Mouse (Mus musculus) heart, adult 2 months (tissue): ENCODE data around the gene Yod1. TPM values are rescaled to one million over a fixed set of nuclear protein-coding genes. Genes with fewer than 3 reads are reported as not detected.

Source experiments
- DNase-seq, 2 experiments: peaks; one replicate each; pipeline ENCODE4 v3.0.0; 2021
- H3K27ac ChIP-seq: fragments of 200-600 bp; 2 replicates; pipeline ENCODE4 v1.8.1; 2022
- H3K27me3 ChIP-seq: fragments of 200-500 bp; 2 replicates; pipeline ENCODE4 v1.6.1; 2012; ENCODE audit warnings: mild to moderate bottlenecking, low read length, inconsistent platforms, mixed read lengths; ENCODE audit not compliant: control insufficient read depth, insufficient read depth
- H3K36me3 ChIP-seq: fragments of 200-500 bp; 2 replicates; pipeline ENCODE4 v1.6.1; 2012; ENCODE audit warnings: low read length, inconsistent platforms; ENCODE audit not compliant: control insufficient read depth, insufficient read depth
- H3K4me1 ChIP-seq: fragments of 200-500 bp; 2 replicates; pipeline ENCODE4 v1.6.1; 2011; ENCODE audit warnings: low read length; ENCODE audit not compliant: control insufficient read depth, insufficient read depth
- H3K4me3 ChIP-seq: fragments of 200-600 bp; 2 replicates; pipeline ENCODE4 v1.8.1; 2022
- H3K79me2 ChIP-seq: fragments of 200-500 bp; replicated peaks from 2 replicates; pipeline ENCODE4 v1.6.1; 2012; ENCODE audit warnings: mild to moderate bottlenecking, inconsistent platforms, low read length, moderate library complexity, mixed read lengths; ENCODE audit not compliant: control insufficient read depth, insufficient read depth
- H3K9ac ChIP-seq: fragments of 200-500 bp; 2 replicates; pipeline ENCODE4 v1.6.1; 2012; ENCODE audit warnings: low read depth, mild to moderate bottlenecking, control low read depth, inconsistent platforms, low read length, mixed read lengths
- CTCF ChIP-seq: fragments of 200-600 bp; IDR thresholded peaks from 2 replicates; pipeline ENCODE4 v1.8.1; 2022; ENCODE audit warnings: antibody characterized with exemption, mild to moderate bottlenecking, moderate library complexity
- EP300 ChIP-seq: fragments of 200-500 bp; IDR thresholded peaks from 2 replicates; pipeline ENCODE4 v1.6.1; 2011; ENCODE audit warnings: low read depth, low read length, control low read depth; ENCODE audit not compliant: insufficient read depth
- POLR2A ChIP-seq: fragments of 200-500 bp; IDR thresholded peaks from 2 replicates; pipeline ENCODE4 v1.6.1; 2011; ENCODE audit warnings: mild to moderate bottlenecking, low read depth, low read length, control low read depth; ENCODE audit not compliant: insufficient read depth
- WGBS: fragments of 180-500 bp; shearing (Covaris S2); methylation state at CpG from one replicate; pipeline ENCODE4 v1.1.7; 2018; 5-methylcytosine and 5-hydroxymethylcytosine counted together
- intact Hi-C: fragments of 180-260 bp; cut with DNase I; formaldehyde crosslinking; loops from one replicate; pipeline ENCODE4 v1.15.1; 2025
- polyA plus RNA-seq: library from polyadenylated mRNA; depleted of rRNA; stranded (reverse); fragments of >200 nt; gene quantifications from 2 replicates; pipeline ENCODE4 v1.2.3, GENCODE M21; 2012
- total RNA-seq, 2 experiments: library from RNA; stranded (reverse); gene quantifications; 2 replicates each; pipeline ENCODE4 v1.2.3; 2021

Yod1 gene
- total and polyA plus RNA-seq, 3 experiments, result 1.2 to 4.9 (median 3.7) TPM

DNA sequence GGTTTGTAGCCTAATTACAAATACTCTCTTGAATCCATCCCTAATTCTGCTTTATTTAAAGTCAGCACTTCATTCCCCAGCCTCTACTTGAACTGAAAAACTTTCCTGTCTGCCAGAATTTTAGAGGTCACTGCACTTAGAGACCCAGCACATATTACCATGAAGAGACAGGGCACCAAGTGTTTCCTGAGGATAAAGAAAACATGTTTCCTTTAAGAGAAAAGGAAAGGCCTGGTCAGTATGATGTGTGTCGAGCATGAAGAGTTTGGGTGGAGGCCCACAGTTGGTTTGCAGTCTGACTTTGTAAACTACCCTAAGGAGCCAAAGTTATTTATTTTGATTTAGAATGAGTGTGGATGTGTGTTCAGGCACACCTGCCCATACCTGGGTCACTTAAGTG is 10.9 kb downstream of the Yod1 start:
- Histone ChIP-seq H3K4me3 (no peak overlapping the region), H3K27me3 (no peaks in the 10 kb centered on the region), H3K36me3 (peaks cover 3% of the 10 kb centered on the region; the same call in 1 of the 2 replicates), H3K79me2 (no peaks in the 10 kb centered on the region), H3K27ac (no peak overlapping the region), H3K9ac (no peak overlapping the region), H3K4me1 (no peaks in the 10 kb centered on the region)
- WGBS, result 44% methylated on average over 1 of the region's 1 CpGs
- TF ChIP-seq EP300 (no peak), CTCF (no peak), POLR2A (no peak)
- no peak for DNase-seq
- intact Hi-C loops, result no loop called here

DNA sequence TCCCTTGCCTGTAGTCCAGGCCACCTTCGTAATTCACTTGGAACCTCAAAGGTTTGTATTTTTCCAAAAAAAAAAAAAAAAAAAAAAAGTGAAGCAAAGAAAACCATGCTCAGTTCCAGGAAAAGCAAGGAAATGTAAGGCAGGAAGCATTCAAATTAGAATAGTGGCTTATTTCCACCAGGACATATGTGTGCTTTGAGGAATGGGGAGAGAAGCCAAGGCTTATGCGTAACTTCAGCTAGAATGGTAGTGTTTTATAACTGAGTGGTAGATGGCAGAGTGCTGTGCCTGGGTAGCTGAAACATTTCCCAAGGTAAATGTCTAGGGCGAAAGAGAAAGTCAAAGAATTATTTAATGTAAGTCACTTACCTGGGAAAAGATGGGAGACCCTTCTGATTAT is 11.6 kb downstream of the Yod1 start:
- Histone ChIP-seq H3K27ac (no peak overlapping the region), H3K27me3 (no peaks in the 10 kb centered on the region), H3K79me2 (no peaks in the 10 kb centered on the region), H3K4me3 (no peak overlapping the region), H3K4me1 (no peaks in the 10 kb centered on the region), H3K9ac (no peak overlapping the region), H3K36me3 (peaks cover under 1% of the 10 kb centered on the region; the same call in 1 of the 2 replicates)
- no peak for DNase-seq
- TF ChIP-seq EP300, result no peak
- TF ChIP-seq CTCF, result no peak
- no peak for TF ChIP-seq POLR2A
- intact Hi-C loops, result no loop called here
- WGBS, result 62% methylated on average over 3 of the region's 3 CpGs

DNA sequence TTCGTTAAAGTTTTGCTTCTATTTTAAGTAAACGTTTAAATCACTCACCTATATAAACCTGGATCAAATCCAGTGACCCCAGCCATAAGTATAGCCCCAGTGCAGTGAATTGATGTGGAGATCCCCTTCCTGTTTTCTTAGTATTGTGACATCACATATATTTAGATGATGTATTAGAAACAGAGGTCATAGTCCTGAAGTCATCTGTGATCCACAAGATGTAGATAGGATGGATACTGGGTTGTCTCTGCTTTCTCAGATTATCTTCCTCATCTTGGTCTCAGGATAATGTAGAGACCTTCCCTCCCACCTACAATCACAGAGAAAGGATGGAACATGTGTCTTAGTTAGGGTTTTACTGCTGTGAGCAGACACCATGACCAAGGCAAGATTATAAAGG is 12.0 kb downstream of the Yod1 start, which contains the start of gene Pfkfb2:
Gene Pfkfb2 (minus strand): TSS at position 101 of the 400 bp plus-strand sequence.
- Histone ChIP-seq H3K4me3 (no peak within 1 kb of the TSS), H3K4me1 (no peaks in the 10 kb centered on the region), H3K27me3 (no peaks in the 10 kb centered on the region), H3K27ac (no peak within 1 kb of the TSS), H3K9ac (no peak within 1 kb of the TSS), H3K36me3 (no peaks in the 10 kb centered on the region), H3K79me2 (no peaks in the 10 kb centered on the region)
- WGBS, result 76% methylated on average over 2 of the region's 2 CpGs
- intact Hi-C loops, result no loop called here
- TF ChIP-seq CTCF (no peak), EP300 (no peak), POLR2A (no peak)
- DNase-seq, result no peak

DNA sequence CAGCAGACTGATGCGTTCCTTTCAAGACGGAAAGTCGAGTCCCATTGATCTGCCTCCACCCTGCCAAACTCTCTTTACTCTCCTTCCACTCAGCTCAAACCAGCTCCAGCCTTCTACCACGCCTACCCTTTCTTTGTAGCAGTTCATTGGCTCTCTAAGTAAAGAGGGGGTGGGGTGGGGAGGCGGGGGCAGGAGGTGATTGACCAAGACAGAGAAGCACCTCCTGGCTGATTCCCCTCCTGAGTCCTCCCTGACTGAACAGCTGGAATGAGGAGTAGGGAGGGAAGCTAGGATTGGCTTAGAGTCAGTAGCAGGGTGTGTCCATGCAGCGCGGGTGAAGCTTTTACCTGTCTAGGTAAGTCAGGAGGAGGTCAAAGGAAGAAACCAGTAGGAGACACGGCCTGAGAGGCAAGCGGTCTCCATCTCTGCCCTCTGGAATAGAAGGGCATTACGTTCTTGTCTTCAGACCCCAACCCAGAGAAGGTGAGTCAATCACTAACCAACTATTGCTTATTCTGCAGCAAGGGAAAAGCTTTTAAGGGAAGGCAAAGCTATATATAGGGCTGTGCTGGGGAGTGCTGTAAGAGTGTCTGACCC is 14.7 kb downstream of the Yod1 start, which contains the start of gene AA986860:
Gene AA986860 (plus strand): TSS at position 236 of the 597 bp plus-strand sequence.
- DNase-seq, result no peak
- Histone ChIP-seq H3K27ac (no peak within 1 kb of the TSS), H3K4me1 (no peaks in the 10 kb centered on the region), H3K79me2 (no peaks in the 10 kb centered on the region), H3K9ac (no peak within 1 kb of the TSS), H3K36me3 (no peaks in the 10 kb centered on the region), H3K4me3 (no peak within 1 kb of the TSS), H3K27me3 (no peaks in the 10 kb centered on the region)
- 22% methylated on average over 10 of the region's 10 CpGs for WGBS
- intact Hi-C loops, result no loop called here
- no peak for TF ChIP-seq EP300
- no peak for TF ChIP-seq CTCF
- TF ChIP-seq POLR2A, result no peak

DNA sequence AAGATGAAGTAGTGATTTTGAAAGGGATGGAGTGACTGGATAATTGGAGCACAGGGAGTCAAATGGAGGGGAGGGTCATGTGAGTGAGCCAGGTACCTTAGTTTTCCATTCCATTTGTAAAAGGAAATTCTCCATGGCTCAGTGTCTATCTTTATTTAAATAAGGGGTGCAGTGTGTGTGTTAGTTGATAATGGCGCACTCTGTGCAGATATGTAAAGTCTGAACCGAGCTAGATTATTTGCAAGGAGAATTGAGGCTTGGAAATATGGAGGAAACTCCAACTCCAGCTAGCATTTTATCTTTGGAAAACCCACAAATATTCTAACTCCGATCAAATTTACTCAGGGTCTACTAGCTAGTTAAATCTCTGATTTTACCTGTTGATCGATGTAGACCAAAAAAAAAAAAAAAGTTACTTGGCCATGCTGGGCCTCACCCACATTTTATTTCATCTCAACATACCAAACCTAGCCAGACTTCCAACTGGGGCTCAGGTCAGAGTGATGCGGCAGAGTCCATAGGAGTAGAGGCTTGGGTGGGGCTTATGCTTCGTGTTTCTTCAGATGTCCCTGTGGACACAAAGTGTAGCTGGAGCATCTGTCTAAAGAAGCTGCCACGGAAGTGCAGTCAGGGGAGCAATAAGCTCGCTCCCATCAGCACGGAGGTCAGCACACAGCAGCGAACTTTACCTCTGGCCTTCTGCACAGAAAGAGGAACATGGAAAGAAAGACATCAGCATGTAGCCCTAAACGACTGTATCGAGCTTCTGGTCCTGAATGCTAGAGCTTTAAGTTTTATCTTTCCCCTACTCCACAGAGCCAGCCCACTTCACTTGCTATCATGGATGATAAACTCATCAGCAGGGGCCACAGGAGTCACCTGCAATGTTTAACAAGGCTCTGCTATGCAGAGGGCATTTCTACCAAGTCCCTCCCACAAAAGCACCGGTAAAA is 15.9 kb downstream of the Yod1 start:
- H3K27ac ChIP-seq, result no peak overlapping the region
- H3K4me3 ChIP-seq, result no peak overlapping the region
- TF ChIP-seq POLR2A, result no peak
- TF ChIP-seq CTCF, result no peak
- no peak for TF ChIP-seq EP300
- no peaks in the 10 kb centered on the region for H3K27me3 ChIP-seq
- 81% methylated on average over 13 of the region's 13 CpGs for WGBS
- H3K79me2 ChIP-seq, result no peaks in the 10 kb centered on the region
- DNase-seq, result no peak
- no peaks in the 10 kb centered on the region for H3K36me3 ChIP-seq
- intact Hi-C loops, result no loop called here
- H3K4me1 ChIP-seq, result no peaks in the 10 kb centered on the region
- H3K9ac ChIP-seq, result no peak overlapping the region

DNA sequence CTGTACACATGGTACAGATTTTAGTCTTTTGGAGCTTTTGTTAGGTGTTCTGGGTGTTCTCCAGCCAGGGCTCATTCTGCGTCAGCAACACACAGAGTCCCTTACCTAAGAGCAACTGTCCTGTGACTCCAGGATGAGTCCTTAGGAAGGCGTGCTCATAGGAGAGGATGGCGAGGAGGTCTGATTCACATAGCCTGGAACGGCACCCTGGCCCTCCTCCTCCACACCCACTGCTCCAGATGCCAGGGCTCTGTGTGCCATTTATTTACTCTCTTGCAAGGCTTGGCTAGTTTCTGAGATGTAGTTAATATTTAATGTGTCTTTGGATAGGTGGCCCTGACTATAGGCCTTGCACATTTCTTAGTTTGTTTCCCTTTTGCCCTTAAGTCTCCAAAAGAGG is 16.5 kb downstream of the Yod1 start:
- intact Hi-C loops, result no loop called here
- H3K4me1 ChIP-seq, result no peaks in the 10 kb centered on the region
- no peak overlapping the region for H3K9ac ChIP-seq

More for the DNA sequence above, 16.5 kb downstream of the Yod1 start:
- Histone ChIP-seq H3K79me2 (no peaks in the 10 kb centered on the region), H3K27ac (no peak overlapping the region), H3K4me3 (no peak overlapping the region), H3K27me3 (no peaks in the 10 kb centered on the region), H3K36me3 (no peaks in the 10 kb centered on the region)
- TF ChIP-seq POLR2A, result no peak
- no peak for TF ChIP-seq CTCF
- TF ChIP-seq EP300, result no peak
- WGBS, result 92% methylated on average over 4 of the region's 4 CpGs
- no peak for DNase-seq
